Mouse (Mus musculus) forelimb bud, embryonic 11.5 days (tissue): ENCODE measurements at regions not wholly inside any gene's neighbourhood (a gene's known extent, or its start where the extent isn't known, plus 50 kb on each side); places are given as distances from the start of the nearest gene placed in this dataset.

Experiments
- DNase-seq: peaks from one replicate; pipeline ENCODE4 v3.0.0-alpha.2; 2012; ENCODE audit warnings: low read depth, low spot score

GRCm38 (mm10) chr10:95086755-95087154, 142.1 kb upstream of the Plxnc1 start:
- DNase-seq = no peak

GRCm38 (mm10) chr10:95085688-95086268, 141.1 kb upstream of the Plxnc1 start:
- no peak for DNase-seq

GRCm38 (mm10) chr10:95083341-95084148, 138.9 kb upstream of the Plxnc1 start:
- no peak for DNase-seq

GRCm38 (mm10) chr10:95082634-95083033, 138.0 kb upstream of the Plxnc1 start:
- no peak for DNase-seq

- DNase-seq = no peak
Measured at GRCm38 (mm10) chr10:95079979-95080378, 135.3 kb upstream of the Plxnc1 start.

- DNase-seq = no peak
Measured at GRCm38 (mm10) chr10:95076421-95076820, 131.8 kb upstream of the Plxnc1 start.

- DNase-seq = no peak
Measured at GRCm38 (mm10) chr10:95075897-95076296, 131.3 kb upstream of the Plxnc1 start.

GRCm38 (mm10) chr10:95074959-95075590, 130.4 kb upstream of the Plxnc1 start:
- DNase-seq = no peak

- DNase-seq = no peak
Measured at GRCm38 (mm10) chr10:95074381-95074780, 129.7 kb upstream of the Plxnc1 start.

- DNase-seq = no peak
Measured at GRCm38 (mm10) chr10:95067971-95068370, 123.3 kb upstream of the Plxnc1 start.

GRCm38 (mm10) chr10:95066774-95067173, 122.1 kb upstream of the Plxnc1 start:
- DNase-seq = no peak

GRCm38 (mm10) chr10:95059486-95060091, 115.0 kb upstream of the Plxnc1 start:
- no peak for DNase-seq

- no peak for DNase-seq
Measured at GRCm38 (mm10) chr10:95059078-95059477, 114.4 kb upstream of the Plxnc1 start.

GRCm38 (mm10) chr10:95057051-95057714, 112.5 kb upstream of the Plxnc1 start:
- no peak for DNase-seq

- no peak for DNase-seq
Measured at GRCm38 (mm10) chr10:95056541-95056940, 111.9 kb upstream of the Plxnc1 start.

GRCm38 (mm10) chr10:95054869-95055268, 110.2 kb upstream of the Plxnc1 start:
- no peak for DNase-seq

- DNase-seq = no peak
Measured at GRCm38 (mm10) chr10:95048790-95049189, 104.2 kb upstream of the Plxnc1 start.

GRCm38 (mm10) chr10:95043978-95044377, 99.3 kb upstream of the Plxnc1 start:
- peak; percentile 49 for DNase-seq

- DNase-seq = no peak
Measured at GRCm38 (mm10) chr10:95040258-95040895, 95.7 kb upstream of the Plxnc1 start.

- DNase-seq = no peak
Measured at GRCm38 (mm10) chr10:95036043-95036697, 91.5 kb upstream of the Plxnc1 start.

- DNase-seq = no peak
Measured at GRCm38 (mm10) chr10:95035371-95035770, 90.7 kb upstream of the Plxnc1 start.
